Mouse (Mus musculus): ENCODE results near the gene Zfp607b. TPM values are rescaled to one million over a fixed set of nuclear protein-coding genes. Genes with fewer than 3 reads are reported as not detected.
A peak's percentile ranks its signal among the peaks of the same experiment; 100 is the strongest.

Gene Zfp607b
- polyA plus RNA-seq (2015; fragmentation: Nextera tagmentation; extraction: Ambion mirVana): 0.35 and 0.83 TPM in 2 replicates

GRCm38 (mm10) chr7:27688815-27689612, at the start of gene Zfp607b:
TSS of gene Zfp607b (plus strand) at chr7:27689340.
- 1% methylated on average over 19 of the region's 19 CpGs for WGBS (ENCODE audit: insufficient replicate concordance)
- H3K4me1 ChIP-seq (replicated peaks): peaks cover 18% of the 10 kb centered on the region
- ATAC-seq (ENCODE audit: low read depth): peak; percentile 99
- no peaks in the 10 kb centered on the region for H3K9me3 ChIP-seq (replicated peaks)
- H3K9ac ChIP-seq: peak within 1 kb of the TSS; percentile 75
- H3K36me3 ChIP-seq: no peaks in the 10 kb centered on the region
- peak; percentile 96 for DNase-seq
- H3K4me2 ChIP-seq: peak within 1 kb of the TSS; percentile 79
- H3K27me3 ChIP-seq: 0 out of 2 replicates have a peak, but pooled peaks cover 7% of the 10 kb centered on the region
- H3K27ac ChIP-seq: peak within 1 kb of the TSS; percentile 62
- H3K4me3 ChIP-seq (replicated peaks): peak within 1 kb of the TSS; percentile 63

DNA sequence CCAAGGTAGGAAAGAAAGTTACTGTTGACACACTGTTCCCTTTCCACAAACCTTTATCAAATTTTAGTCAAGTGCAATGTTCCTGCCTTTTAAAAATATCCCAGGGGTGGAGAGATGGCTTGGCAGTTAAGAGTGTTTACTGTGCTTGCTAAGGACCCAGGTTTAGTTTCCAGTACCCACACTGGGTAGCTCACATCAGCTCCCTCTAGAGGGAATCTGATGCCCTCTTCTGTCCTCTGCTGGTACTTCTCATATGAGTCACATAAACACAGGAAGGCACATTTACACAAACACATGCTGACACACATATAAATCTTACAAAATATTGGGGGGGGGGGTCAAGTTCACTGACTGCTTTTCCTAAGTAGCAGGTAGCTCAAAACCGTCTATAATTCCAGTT, 44.7 kb upstream of the Zfp607b start:
- Histone ChIP-seq H3K4me1 (replicated peaks) (no peaks in the 10 kb centered on the region), H3K4me2 (no peak overlapping the region), H3K27ac (no peak overlapping the region), H3K36me3 (no peaks in the 10 kb centered on the region), H3K4me3 (replicated peaks) (no peak overlapping the region), H3K27me3 (no peaks in the 10 kb centered on the region), H3K9ac (no peak overlapping the region), H3K9me3 (replicated peaks) (no peaks in the 10 kb centered on the region)
- DNase-seq (no peak), ATAC-seq (ENCODE audit: low read depth) (no peak)
- 38% methylated on average over 1 of the region's 1 CpGs for WGBS (ENCODE audit: insufficient replicate concordance)

- no peak for ATAC-seq (ENCODE audit: low read depth)
- H3K27ac ChIP-seq: no peak overlapping the region
Measured at GRCm38 (mm10) chr7:27646516-27646915, 42.6 kb upstream of the Zfp607b start.

DNA sequence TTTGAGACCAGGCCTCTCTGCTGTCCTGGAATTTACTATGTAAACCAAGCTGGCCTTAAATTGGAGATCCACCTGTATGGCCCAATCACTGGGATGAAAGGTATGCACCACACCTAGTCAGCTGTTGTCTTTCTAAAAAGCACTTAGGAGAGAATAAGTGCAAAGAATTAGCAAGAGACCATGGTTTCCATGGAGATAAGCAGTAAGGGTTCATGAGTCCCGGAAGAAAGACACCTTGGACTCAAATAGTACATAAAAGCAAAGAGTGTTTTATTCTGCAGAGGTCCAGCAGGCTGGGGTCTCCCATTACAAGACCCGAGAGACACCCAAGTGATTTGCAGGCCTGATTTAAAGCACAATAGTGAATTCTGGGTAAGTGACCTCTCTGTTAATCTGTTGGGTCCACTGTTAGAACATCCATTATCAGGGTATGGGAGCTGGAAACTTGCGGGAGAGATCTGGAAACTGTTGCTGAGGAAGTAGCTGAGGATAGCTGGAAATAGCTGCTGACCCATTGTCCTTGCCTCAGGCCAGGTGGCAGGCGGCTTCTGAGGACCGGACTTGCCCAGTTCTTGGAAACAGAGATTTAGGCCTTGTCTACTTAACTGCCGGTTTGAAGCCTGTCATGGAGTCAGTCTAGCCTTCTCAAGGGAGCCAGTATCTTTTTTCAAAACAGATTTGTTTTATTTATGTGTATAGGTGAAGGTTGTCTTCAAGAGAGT, 41.7 kb upstream of the Zfp607b start:
- Histone ChIP-seq H3K9ac (no peak overlapping the region), H3K27me3 (peaks cover 13% of the 10 kb centered on the region), H3K9me3 (replicated peaks) (no peaks in the 10 kb centered on the region), H3K4me1 (replicated peaks) (no peaks in the 10 kb centered on the region), H3K4me3 (replicated peaks) (no peak overlapping the region), H3K36me3 (no peaks in the 10 kb centered on the region), H3K4me2 (no peak overlapping the region), H3K27ac (no peak overlapping the region)
- 73% methylated on average over 6 of the region's 6 CpGs for WGBS (ENCODE audit: insufficient replicate concordance)
- DNase-seq (no peak), ATAC-seq (ENCODE audit: low read depth) (no peak)

More at GRCm38 (mm10) chr7:27646516-27646915, 42.6 kb upstream of the Zfp607b start:
- Histone ChIP-seq H3K4me1 (replicated peaks) (no peaks in the 10 kb centered on the region), H3K9ac (no peak overlapping the region), H3K4me3 (replicated peaks) (no peak overlapping the region), H3K27me3 (peaks cover 4% of the 10 kb centered on the region), H3K9me3 (replicated peaks) (no peaks in the 10 kb centered on the region), H3K36me3 (no peaks in the 10 kb centered on the region), H3K4me2 (no peak overlapping the region)
- WGBS (ENCODE audit: insufficient replicate concordance): 69% methylated on average over 7 of the region's 7 CpGs
- DNase-seq: no peak

DNA sequence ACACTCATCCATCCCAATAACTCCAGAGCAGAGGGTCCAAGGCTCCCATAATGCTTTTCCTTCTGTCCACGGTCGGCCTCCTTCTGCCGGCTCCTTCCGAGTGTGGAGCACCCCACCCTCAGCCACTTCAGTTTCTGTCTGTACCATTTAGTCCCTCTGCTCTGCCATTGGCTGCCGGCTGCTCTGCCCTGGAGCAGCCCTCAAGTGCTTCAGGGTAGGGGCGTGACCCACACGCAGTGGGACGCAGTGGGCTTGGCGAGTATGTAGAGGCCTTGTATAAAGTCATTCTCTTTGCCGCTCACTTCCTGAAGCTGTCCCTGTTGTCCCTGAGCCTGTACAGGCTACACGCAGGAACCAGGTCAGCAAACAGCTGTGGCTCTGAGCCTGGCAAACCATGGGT, 39.4 kb upstream of the Zfp607b start:
- Histone ChIP-seq H3K9ac (no peak overlapping the region), H3K27me3 (peaks cover 36% of the 10 kb centered on the region), H3K4me3 (replicated peaks) (no peak overlapping the region), H3K4me2 (no peak overlapping the region), H3K36me3 (no peaks in the 10 kb centered on the region), H3K27ac (no peak overlapping the region), H3K4me1 (replicated peaks) (peaks cover 5% of the 10 kb centered on the region), H3K9me3 (replicated peaks) (no peaks in the 10 kb centered on the region)
- 73% methylated on average over 11 of the region's 11 CpGs for WGBS (ENCODE audit: insufficient replicate concordance)
- no peak for ATAC-seq (ENCODE audit: low read depth)
- DNase-seq: no peak

DNA sequence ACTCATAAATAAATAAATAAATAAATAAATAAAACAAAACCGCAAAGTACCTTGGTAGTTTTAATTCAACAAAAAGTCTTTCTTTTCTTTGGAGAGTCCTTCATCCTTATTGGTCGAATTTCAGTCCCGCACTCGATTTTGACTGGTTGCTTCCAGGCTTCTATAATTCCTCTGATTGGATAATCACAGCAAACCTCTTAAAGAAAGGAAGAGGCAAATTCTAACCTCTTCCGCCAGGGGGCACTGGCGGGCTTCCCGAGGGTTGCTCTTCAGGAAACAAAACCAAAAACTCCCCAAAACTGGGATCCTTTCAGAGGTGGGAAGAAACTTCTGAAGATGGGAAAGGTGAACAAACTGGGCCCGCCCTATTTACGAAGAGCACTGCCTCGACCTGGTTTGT, 38.2 kb upstream of the Zfp607b start:
- H3K4me2 ChIP-seq: peak overlapping the region; percentile 45
- 0 out of 2 replicates have a peak, but pooled peaks have one; percentile 30 for ATAC-seq (ENCODE audit: low read depth)
- no peaks in the 10 kb centered on the region for H3K36me3 ChIP-seq
- H3K27ac ChIP-seq: no peak overlapping the region
- H3K9me3 ChIP-seq (replicated peaks): no peaks in the 10 kb centered on the region
- H3K4me3 ChIP-seq (replicated peaks): peak overlapping the region; percentile 36
- H3K4me1 ChIP-seq (replicated peaks): peaks cover 5% of the 10 kb centered on the region
- WGBS (ENCODE audit: insufficient replicate concordance): 1% methylated on average over 10 of the region's 10 CpGs
- peaks cover 48% of the 10 kb centered on the region for H3K27me3 ChIP-seq
- peak; percentile 60 for DNase-seq
- H3K9ac ChIP-seq: no peak overlapping the region

GRCm38 (mm10) chr7:27653681-27654437, 35.3 kb upstream of the Zfp607b start, which contains the start of gene Ttc9b:
TSS of gene Ttc9b (plus strand) at chr7:27653915.
- H3K9ac ChIP-seq: no peak within 1 kb of the TSS
- WGBS (ENCODE audit: insufficient replicate concordance): 5% methylated on average over 56 of the region's 62 CpGs
- no peak within 1 kb of the TSS; the same call in 1 of the 2 replicates for H3K4me3 ChIP-seq (replicated peaks)

GRCm38 (mm10) chr7:27654607-27655276, 34.4 kb upstream of the Zfp607b start:
- no peak for ATAC-seq (ENCODE audit: low read depth)
- Histone ChIP-seq H3K4me2 (no peak overlapping the region), H3K36me3 (no peaks in the 10 kb centered on the region), H3K4me3 (replicated peaks) (no peak overlapping the region), H3K27ac (no peak overlapping the region), H3K9me3 (replicated peaks) (no peaks in the 10 kb centered on the region), H3K27me3 (peaks cover 86% of the 10 kb centered on the region), H3K9ac (no peak overlapping the region), H3K4me1 (replicated peaks) (peaks cover 27% of the 10 kb centered on the region)
- WGBS (ENCODE audit: insufficient replicate concordance): 50% methylated on average over 20 of the region's 20 CpGs
- DNase-seq: peak; percentile 35

More at GRCm38 (mm10) chr7:27653681-27654437, 35.3 kb upstream of the Zfp607b start, which contains the start of gene Ttc9b:
- 0 out of 2 replicates have a peak within 1 kb of the TSS, but pooled peaks have one; percentile 17 for H3K4me2 ChIP-seq
- ATAC-seq (ENCODE audit: low read depth) (0 out of 2 replicates have a peak, but pooled peaks have one; percentile 32), DNase-seq (no peak)
- H3K36me3 ChIP-seq: no peaks in the 10 kb centered on the region
- H3K4me1 ChIP-seq (replicated peaks): peaks cover 18% of the 10 kb centered on the region
- H3K27ac ChIP-seq: no peak within 1 kb of the TSS
- H3K27me3 ChIP-seq: peaks cover 77% of the 10 kb centered on the region
- H3K9me3 ChIP-seq (replicated peaks): no peaks in the 10 kb centered on the region

- no peak for DNase-seq
- no peak overlapping the region for H3K4me2 ChIP-seq
- H3K4me3 ChIP-seq (replicated peaks): no peak overlapping the region
- WGBS (ENCODE audit: insufficient replicate concordance): 36% methylated on average over 11 of the region's 11 CpGs
- no peaks in the 10 kb centered on the region for H3K36me3 ChIP-seq
- H3K27ac ChIP-seq: no peak overlapping the region
- ATAC-seq (ENCODE audit: low read depth): no peak
- H3K9me3 ChIP-seq (replicated peaks): no peaks in the 10 kb centered on the region
- H3K27me3 ChIP-seq: peaks cover 86% of the 10 kb centered on the region
- peaks cover 27% of the 10 kb centered on the region for H3K4me1 ChIP-seq (replicated peaks)
- no peak overlapping the region for H3K9ac ChIP-seq
Measured at GRCm38 (mm10) chr7:27655545-27655944, 33.6 kb upstream of the Zfp607b start.

DNA sequence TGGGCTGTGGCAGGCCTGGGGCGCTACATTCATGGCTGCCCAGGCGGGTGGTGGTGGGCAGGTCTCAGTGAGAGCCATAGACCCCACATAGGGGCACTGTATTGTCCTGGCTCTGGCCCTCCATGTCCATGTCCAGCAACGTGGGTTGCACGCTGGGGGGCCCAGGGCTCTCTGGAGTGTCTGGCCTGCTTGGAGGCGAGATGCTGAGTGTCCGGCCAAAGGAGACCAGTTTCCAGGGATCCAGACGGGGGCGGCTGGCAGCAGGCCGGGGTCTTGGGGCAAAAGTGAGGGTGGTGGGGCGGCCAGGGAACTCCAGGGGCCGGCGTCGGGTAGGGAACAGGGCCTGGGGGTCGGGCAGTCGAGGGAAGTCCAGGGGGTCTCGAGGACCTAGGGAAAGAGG, 32.5 kb upstream of the Zfp607b start:
- peaks cover 81% of the 10 kb centered on the region for H3K27me3 ChIP-seq
- no peak overlapping the region for H3K9ac ChIP-seq
- no peak overlapping the region for H3K27ac ChIP-seq
- DNase-seq (no peak), ATAC-seq (ENCODE audit: low read depth) (no peak)
- no peaks in the 10 kb centered on the region for H3K9me3 ChIP-seq (replicated peaks)
- no peaks in the 10 kb centered on the region for H3K36me3 ChIP-seq
- peaks cover 27% of the 10 kb centered on the region for H3K4me1 ChIP-seq (replicated peaks)
- H3K4me2 ChIP-seq: no peak overlapping the region
- no peak overlapping the region for H3K4me3 ChIP-seq (replicated peaks)
- 79% methylated on average over 16 of the region's 16 CpGs for WGBS (ENCODE audit: insufficient replicate concordance)

Measured in liver, embryonic 13.5 days (tissue).